Mouse (Mus musculus) fibroblast of lung, adult 2 months (primary cell): ENCODE measurements around the gene Ipo13.

Experiments used
- DNase-seq: peaks from one replicate; pipeline ENCODE4 v3.0.0-alpha.2; 2011; ENCODE audit warnings: low read depth

Ipo13 gene

GRCm38 (mm10) chr4:117913421-117913820 lies 1.4 kb downstream of the Ipo13 start:
- no peak for DNase-seq

GRCm38 (mm10) chr4:117912685-117913273 lies 2.0 kb downstream of the Ipo13 start:
- no peak for DNase-seq

- DNase-seq, result no peak
Measured at GRCm38 (mm10) chr4:117912131-117912561, 2.7 kb downstream of the Ipo13 start.

- DNase-seq, result no peak
Measured at GRCm38 (mm10) chr4:117908834-117909453, 5.9 kb downstream of the Ipo13 start.

DNA sequence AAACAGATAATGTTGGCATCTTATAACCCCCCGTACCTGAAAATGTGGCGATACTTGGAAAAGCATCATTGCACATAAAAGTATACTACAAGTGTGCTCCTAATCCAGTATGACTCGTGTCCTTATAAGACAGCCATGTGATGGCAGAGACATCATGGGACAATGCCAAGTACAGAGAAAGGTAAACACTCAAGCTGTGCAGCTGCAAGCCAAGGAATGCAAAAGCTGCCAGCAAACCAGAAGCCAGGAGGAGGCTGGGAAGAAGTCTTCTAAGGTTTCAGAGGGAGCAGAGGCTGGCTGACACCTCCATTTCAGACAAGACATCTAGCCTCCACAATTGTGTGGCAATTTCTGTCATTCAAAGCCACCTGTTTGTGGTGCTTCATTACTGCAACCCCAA lies 8.6 kb downstream of the Ipo13 start:
- DNase-seq, result no peak

GRCm38 (mm10) chr4:117904761-117905160 lies 10.0 kb downstream of the Ipo13 start:
- DNase-seq, result no peak

GRCm38 (mm10) chr4:117904094-117904493 lies 10.7 kb downstream of the Ipo13 start:
- no peak for DNase-seq

DNA sequence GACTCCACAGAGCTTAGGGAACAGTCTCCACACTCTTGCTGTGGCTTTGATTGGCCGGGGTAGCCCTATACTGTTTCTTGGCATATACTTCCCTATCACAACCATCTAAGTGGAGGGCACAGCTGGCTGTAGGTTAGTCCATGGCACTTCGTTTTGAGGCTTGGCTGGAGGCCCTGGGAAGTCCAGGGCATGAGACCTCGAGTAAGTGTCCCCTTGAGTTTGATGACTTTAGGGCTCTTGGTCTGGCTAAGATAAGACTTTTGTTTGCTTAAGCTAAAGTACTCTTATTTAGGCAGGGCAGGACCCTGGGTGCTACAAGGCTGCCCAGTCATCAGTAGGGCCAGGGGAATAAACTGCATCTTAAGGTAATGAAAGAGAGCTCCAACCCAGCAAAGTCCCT lies 16.7 kb downstream of the Ipo13 start:
- no peak for DNase-seq

- no peak for DNase-seq
Measured at GRCm38 (mm10) chr4:117896031-117896430, 18.8 kb downstream of the Ipo13 start.

DNA sequence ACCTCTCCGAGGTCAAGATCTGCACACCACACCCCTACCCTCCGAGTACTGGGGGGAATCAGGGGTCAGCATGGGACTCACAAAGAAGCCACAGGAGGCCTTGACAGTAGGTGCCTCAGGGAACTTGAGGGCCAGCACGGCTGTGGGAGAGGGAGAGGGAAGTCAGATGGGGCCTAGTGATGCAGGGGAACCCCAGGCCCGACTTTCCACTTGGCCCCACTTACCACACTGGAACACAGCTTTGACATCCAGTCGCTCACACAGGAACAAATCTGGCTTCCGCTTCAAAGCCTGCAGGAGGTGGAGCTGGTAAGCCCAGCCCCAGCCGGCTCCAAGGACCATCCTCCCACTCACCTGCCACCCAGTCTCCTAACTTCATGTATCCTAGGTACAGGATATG lies 19.5 kb downstream of the Ipo13 start:
- DNase-seq, result no peak

GRCm38 (mm10) chr4:117894601-117895000 lies 20.2 kb downstream of the Ipo13 start:
- no peak for DNase-seq

- DNase-seq, result no peak
Measured at GRCm38 (mm10) chr4:117893376-117893775, 21.4 kb downstream of the Ipo13 start.

DNA sequence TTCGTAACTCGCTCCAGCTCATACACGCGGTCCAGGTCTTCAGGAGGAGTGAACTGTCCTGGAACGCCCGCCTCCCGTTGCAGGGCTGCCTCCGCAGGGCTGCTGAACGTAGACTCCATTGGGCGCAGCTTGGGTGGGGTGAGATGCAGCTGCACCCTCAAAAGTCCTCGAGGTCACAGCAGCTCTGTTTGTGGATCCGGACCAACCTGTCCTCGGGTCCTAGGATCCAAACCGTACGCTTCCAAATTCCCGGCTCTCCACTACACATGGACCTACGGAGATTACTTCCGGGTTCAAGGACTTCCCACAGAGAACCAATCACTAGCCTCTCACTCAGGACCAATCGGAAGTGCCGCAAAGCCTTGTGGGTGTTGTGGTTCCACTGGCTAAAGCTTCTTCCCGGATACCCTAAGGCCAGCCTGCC lies 23.0 kb downstream of the Ipo13 start, which contains the start of gene Dph2:
Gene Dph2, minus strand, starts transcription at position 295 of the 424 bp plus-strand sequence.
- peak; percentile 70 for DNase-seq

GRCm38 (mm10) chr4:117890750-117891149 lies 24.0 kb downstream of the Ipo13 start:
- DNase-seq, result no peak

- no peak for DNase-seq
Measured at GRCm38 (mm10) chr4:117890031-117890430, 24.8 kb downstream of the Ipo13 start.

DNA sequence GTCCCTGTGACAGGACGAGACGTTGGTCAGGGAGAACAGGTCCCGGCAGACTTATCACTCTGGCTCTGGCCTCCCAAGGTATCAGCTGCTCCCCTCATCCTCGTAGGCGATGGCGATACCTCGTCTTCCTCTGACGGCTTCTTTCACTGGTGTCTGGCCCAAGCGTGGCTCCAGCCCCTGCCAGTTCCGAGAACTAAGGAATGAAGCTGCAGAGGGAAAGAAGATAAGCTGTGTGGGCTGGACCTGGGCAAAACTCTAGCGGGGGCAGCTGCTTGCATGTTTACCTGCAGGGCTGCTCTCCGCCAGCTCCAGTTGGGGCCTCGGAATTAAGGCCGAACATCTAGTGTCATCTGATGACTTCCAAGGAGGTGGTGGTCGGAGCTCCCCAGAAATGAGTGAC lies 25.3 kb downstream of the Ipo13 start:
- DNase-seq, result no peak

DNA sequence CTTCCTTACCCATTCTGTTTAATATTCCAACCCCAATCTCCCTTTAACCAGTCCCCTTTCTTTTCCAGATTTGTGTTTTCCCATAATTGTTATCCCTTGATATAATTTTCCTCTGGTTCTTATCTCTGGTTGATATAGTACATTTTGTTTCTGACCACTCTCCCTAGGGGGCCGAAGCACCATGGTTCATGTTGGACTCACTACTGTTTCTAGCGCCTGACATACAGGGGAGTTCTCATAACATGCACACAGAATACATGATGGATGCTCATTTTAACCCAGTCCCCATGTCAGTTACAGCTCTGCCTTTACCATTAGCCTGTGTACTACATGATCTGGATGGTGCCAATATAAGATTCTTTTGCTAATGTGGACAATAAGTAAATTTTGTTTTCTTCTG lies 26.9 kb downstream of the Ipo13 start:
- no peak for DNase-seq

GRCm38 (mm10) chr4:117887133-117887532 lies 27.7 kb downstream of the Ipo13 start, which contains the start of gene Atp6v0b:
TSS of gene Atp6v0b (minus strand) at chr4:117887333.
- peak; percentile 48 for DNase-seq

DNA sequence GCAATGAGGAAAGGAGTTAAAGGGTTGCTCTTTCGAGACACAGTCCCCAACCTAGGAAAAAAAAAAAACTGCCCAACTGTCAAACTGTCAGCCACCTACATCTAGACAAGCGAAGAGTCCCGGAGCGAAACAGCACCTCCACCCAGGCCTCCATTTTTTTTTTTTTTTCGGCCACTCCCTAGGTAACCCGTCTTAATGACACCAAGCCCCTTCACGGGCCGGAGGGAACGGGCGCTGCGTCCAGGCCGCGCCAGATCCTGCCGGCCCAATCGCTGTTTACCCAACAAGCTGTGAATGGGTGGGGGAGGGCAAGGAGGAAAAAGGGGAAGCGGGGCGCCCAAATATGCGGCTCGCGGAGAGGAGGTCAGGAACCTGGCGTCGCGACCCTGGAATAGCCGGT lies 28.2 kb downstream of the Ipo13 start:
- DNase-seq, result no peak

- no peak for DNase-seq
Measured at GRCm38 (mm10) chr4:117885994-117886393, 28.8 kb downstream of the Ipo13 start.

- DNase-seq, result no peak
Measured at GRCm38 (mm10) chr4:117885093-117885492, 29.7 kb downstream of the Ipo13 start.

- DNase-seq, result no peak
Measured at GRCm38 (mm10) chr4:117884146-117884545, 30.7 kb downstream of the Ipo13 start.

DNA sequence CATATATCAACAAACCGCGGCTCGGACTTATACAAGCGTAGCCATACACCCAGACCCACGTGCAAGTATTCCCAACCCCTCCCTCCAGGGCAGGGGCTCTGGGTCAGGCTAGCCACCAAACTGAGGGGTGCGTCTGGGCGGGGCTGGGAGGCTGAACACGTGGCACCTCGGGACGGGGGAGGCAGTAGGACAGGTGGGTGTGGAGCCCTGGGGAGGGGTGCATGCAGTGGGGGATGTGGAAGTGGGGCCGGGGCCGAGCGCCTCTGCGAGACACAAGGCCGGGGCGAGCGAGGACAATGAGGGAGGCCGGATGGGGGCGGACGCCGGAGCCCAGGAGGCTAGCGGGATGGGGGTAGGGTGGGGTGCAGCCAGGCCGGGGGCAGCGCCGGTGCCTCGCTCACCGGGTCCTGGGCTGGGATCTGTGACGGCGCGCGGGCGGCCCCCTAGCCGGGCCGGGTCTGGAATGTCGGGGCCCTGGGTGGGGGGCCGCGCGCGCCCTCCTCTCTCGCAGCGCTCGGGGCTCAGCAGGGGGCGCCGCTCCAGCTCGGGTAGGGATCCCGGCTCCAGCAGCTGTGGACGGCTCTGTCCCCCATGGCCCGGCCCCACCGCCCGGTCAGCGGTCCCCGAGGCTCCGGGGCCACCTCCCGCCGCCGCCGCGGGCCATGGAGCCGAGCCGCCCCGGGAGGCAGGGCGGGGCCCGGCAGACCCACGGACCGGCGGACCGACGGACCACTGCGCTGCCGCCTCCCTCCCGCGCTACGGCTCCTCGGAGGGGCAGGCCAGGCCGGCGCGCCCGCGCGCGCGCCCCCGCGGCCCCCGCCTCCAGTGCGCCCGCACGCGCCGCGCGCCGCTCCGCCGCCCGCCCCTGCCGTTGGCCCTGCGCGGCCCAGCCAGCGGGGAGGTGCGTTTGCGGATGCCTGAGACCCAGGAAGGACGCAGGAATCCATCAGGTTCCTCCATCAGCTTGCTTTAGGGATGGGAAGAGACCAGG lies 31.8 kb downstream of the Ipo13 start, which contains the start of gene B4galt2:
Gene B4galt2, minus strand, starts transcription at position 787 of the 991 bp plus-strand sequence.
- no peak for DNase-seq
